ENCODE assay signal across 14 mouse cellular contexts in genomic region chr2:125268876-125269275, GRCm38 (mm10).
"Had no signal": no experiment of that assay in that cellular context is flagged by ENCODE, and none has a peak within 500 bp of the region (broad histone marks: within the 10 kb centered on the region; RNA-seq: fewer than 3 reads in every experiment).

No protein-coding gene starts in this region.

- H3K36me3 ChIP-seq: midbrain, embryonic 13.5 days; midbrain, embryonic 15.5 days; neural tube, embryonic 12.5 days; stomach, embryonic 15.5 days had no signal

- H3K9me3 ChIP-seq: midbrain, embryonic 13.5 days; midbrain, embryonic 15.5 days; neural tube, embryonic 12.5 days; stomach, embryonic 15.5 days had no signal

- DNase-seq: lung, adult 18-20 months; lung, embryonic 14.5 days; lung, postnatal 10 days; lung, postnatal 4 days; right cerebral cortex, postnatal 14 days; thymus, adult 2 months; thymus, postnatal 25 days; thymus, postnatal 4 days had no signal

- H3K4me1 ChIP-seq: midbrain, embryonic 13.5 days; midbrain, embryonic 15.5 days; neural tube, embryonic 12.5 days; stomach, embryonic 15.5 days had no signal

- ATAC-seq: midbrain, embryonic 13.5 days; midbrain, embryonic 15.5 days had no signal

- H3K27ac ChIP-seq: midbrain, embryonic 13.5 days; midbrain, embryonic 15.5 days; neural tube, embryonic 12.5 days; stomach, embryonic 15.5 days; stomach, postnatal 0 days had no signal

- H3K27me3 ChIP-seq: midbrain, embryonic 13.5 days; midbrain, embryonic 15.5 days; neural tube, embryonic 12.5 days; stomach, embryonic 15.5 days had no signal

- H3K4me3 ChIP-seq: midbrain, embryonic 13.5 days; midbrain, embryonic 15.5 days; neural tube, embryonic 12.5 days; stomach, embryonic 15.5 days had no signal

- H3K4me2 ChIP-seq: lung, embryonic 14.5 days; midbrain, embryonic 11.5 days; midbrain, embryonic 13.5 days; midbrain, embryonic 15.5 days; neural tube, embryonic 12.5 days; stomach, embryonic 15.5 days had no signal

- H3K9ac ChIP-seq: lung, embryonic 14.5 days; midbrain, embryonic 13.5 days; midbrain, embryonic 15.5 days; neural tube, embryonic 12.5 days; stomach, embryonic 15.5 days had no signal
